Mouse (Mus musculus): ENCODE measurements at regions not wholly inside any gene's neighbourhood (a gene's known extent, or its start where the extent isn't known, plus 50 kb on each side); places are given as distances from the start of the nearest gene placed in this dataset.
"Not testable (repeated sequence)": the region's sequence is repeated elsewhere in the genome, so short reads cannot be mapped to it uniquely, and the experiment has no call there.

DNA sequence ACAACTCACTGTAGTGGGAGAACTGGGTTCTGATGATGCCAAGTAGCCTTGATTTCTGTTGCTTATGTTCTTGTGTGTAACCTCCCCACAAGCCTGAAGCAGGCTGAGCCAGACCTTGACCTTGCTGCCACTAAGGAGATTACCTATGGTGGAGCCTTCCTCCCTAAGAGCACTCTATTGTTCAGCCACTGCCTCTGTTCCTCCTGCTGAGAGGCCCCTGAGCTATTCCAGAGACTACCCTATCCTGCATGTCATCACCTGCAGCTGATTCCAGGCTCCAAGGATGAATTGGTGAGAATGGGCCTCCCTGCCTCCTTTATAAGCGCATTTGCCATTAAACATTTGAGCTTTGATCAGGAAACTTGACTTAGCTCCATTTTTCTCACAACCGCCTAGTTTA is 60.8 kb upstream of the Dnajc1 start:
- not testable (repeated sequence) for DNase-seq (ENCODE audit: low spot score in 2 of 2)

DNA sequence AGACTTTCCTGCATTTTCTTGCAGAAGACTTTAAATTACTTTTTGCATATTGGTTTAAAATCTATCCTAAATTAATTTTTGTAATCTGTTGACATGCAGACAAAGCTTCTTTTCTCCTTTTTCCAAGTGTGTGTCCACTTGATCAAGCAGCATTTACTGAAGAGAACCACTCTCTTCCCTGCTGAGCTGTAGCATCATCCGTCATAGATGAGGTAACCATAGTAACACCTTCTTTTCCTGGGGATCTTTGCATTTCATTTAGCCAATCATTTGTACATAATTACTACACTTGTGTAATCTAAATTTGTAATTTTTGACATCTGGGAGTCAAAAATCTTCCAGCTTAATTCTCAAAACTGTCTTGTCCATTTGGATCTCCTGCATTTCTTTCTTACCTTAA is 53.2 kb upstream of the Dnajc1 start:
- no peak for DNase-seq (ENCODE audit: low spot score in 2 of 2)
